Mouse (Mus musculus) heart, postnatal 0 days (tissue): ENCODE measurements at regions not wholly inside any gene's neighbourhood (a gene's known extent, or its start where the extent isn't known, plus 50 kb on each side); places are given as distances from the start of the nearest gene placed in this dataset.

Source experiments
- CTCF ChIP-seq: IDR thresholded peaks from 2 replicates; pipeline ENCODE4 v1.5.1; 2016; ENCODE audit warnings: antibody characterized with exemption, control low read depth, low read depth
- EP300 ChIP-seq: IDR thresholded peaks from 2 replicates; pipeline ENCODE4 v1.6.1; 2016; ENCODE audit warnings: antibody characterized with exemption, low read depth

GRCm38 (mm10) chr9:46684113-46684850 lies 314.3 kb upstream of the Gm4791 start:
- no peak for TF ChIP-seq CTCF
- no peak for TF ChIP-seq EP300
